Mouse (Mus musculus): ENCODE data around the gene Rasd2.

Rasd2 gene

GRCm38 (mm10) chr8:75213686-75214085, at the start of gene Rasd2:
Gene Rasd2 (plus strand): TSS chr8:75213944.
- no peak for DNase-seq (ENCODE audit: extremely low read depth, insufficient read length, low spot score)

GRCm38 (mm10) chr8:75169363-75169762, 44.4 kb upstream of the Rasd2 start:
- no peak for DNase-seq (ENCODE audit: extremely low read depth, insufficient read length, low spot score)

GRCm38 (mm10) chr8:75172009-75172685, 41.6 kb upstream of the Rasd2 start:
- DNase-seq (ENCODE audit: extremely low read depth, insufficient read length, low spot score): no peak

GRCm38 (mm10) chr8:75193022-75193421, 20.7 kb upstream of the Rasd2 start:
- no peak for DNase-seq (ENCODE audit: extremely low read depth, insufficient read length, low spot score)

GRCm38 (mm10) chr8:75194473-75195071, 19.2 kb upstream of the Rasd2 start:
- no peak for DNase-seq (ENCODE audit: extremely low read depth, insufficient read length, low spot score)

GRCm38 (mm10) chr8:75197170-75197569, 16.6 kb upstream of the Rasd2 start:
- DNase-seq (ENCODE audit: extremely low read depth, insufficient read length, low spot score): no peak

- no peak for DNase-seq (ENCODE audit: extremely low read depth, insufficient read length, low spot score)
Observed at GRCm38 (mm10) chr8:75197862-75198261, 15.9 kb upstream of the Rasd2 start.

GRCm38 (mm10) chr8:75198300-75198699, 15.4 kb upstream of the Rasd2 start:
- DNase-seq (ENCODE audit: extremely low read depth, insufficient read length, low spot score): no peak

GRCm38 (mm10) chr8:75198988-75199765, 14.6 kb upstream of the Rasd2 start:
- no peak for DNase-seq (ENCODE audit: extremely low read depth, insufficient read length, low spot score)

- DNase-seq (ENCODE audit: extremely low read depth, insufficient read length, low spot score): no peak
Observed at GRCm38 (mm10) chr8:75199914-75200313, 13.8 kb upstream of the Rasd2 start.

- no peak for DNase-seq (ENCODE audit: extremely low read depth, insufficient read length, low spot score)
Observed at GRCm38 (mm10) chr8:75202041-75202656, 11.6 kb upstream of the Rasd2 start.

- DNase-seq (ENCODE audit: extremely low read depth, insufficient read length, low spot score): no peak
Observed at GRCm38 (mm10) chr8:75202913-75203312, 10.8 kb upstream of the Rasd2 start.

GRCm38 (mm10) chr8:75203420-75203819, 10.3 kb upstream of the Rasd2 start:
- no peak for DNase-seq (ENCODE audit: extremely low read depth, insufficient read length, low spot score)

GRCm38 (mm10) chr8:75204190-75204868, 9.4 kb upstream of the Rasd2 start:
- DNase-seq (ENCODE audit: extremely low read depth, insufficient read length, low spot score): no peak

- DNase-seq (ENCODE audit: extremely low read depth, insufficient read length, low spot score): peak; percentile 57
Observed at GRCm38 (mm10) chr8:75211461-75211860, 2.3 kb upstream of the Rasd2 start.

GRCm38 (mm10) chr8:75212631-75213306, 975 bp upstream of the Rasd2 start:
- no peak for DNase-seq (ENCODE audit: extremely low read depth, insufficient read length, low spot score)

GRCm38 (mm10) chr8:75213307-75213651, 465 bp upstream of the Rasd2 start:
- no peak for DNase-seq (ENCODE audit: extremely low read depth, insufficient read length, low spot score)

- DNase-seq (ENCODE audit: extremely low read depth, insufficient read length, low spot score): no peak
Observed at GRCm38 (mm10) chr8:75215046-75215445, 1.3 kb downstream of the Rasd2 start.

GRCm38 (mm10) chr8:75215931-75216330, 2.2 kb downstream of the Rasd2 start:
- DNase-seq (ENCODE audit: extremely low read depth, insufficient read length, low spot score): no peak

GRCm38 (mm10) chr8:75216886-75217285, 3.1 kb downstream of the Rasd2 start:
- DNase-seq (ENCODE audit: extremely low read depth, insufficient read length, low spot score): no peak

All from 3134 (cell line).